Mouse (Mus musculus): ENCODE data around the gene Smurf1. TPM values are rescaled to one million over a fixed set of nuclear protein-coding genes. Genes with fewer than 3 reads are reported as not detected.

The Smurf1 gene
- polyA plus RNA-seq, 1 experiment from 2014 or later = 18.1 TPM

DNA sequence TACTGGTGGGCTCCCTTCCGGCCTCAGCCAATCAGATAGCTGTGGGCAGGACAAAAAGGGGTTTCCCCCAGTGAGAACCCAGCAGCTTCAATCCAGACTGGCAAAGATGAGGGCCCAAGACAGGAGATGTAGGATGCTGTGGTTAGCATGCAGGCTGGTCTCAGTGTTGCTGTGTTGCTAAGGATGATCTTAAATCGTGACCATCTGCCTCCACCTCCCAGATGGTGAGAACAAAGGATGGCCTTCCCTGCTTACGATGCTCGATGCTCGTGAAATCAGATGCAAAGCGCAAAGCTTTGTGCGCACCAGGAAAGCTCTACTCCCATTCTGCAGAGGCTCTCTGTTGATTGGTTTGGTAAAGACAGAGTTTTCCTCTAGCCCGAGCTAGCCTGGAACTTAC lies 104.7 kb downstream of the Smurf1 start:
- DNase-seq (ENCODE audit: low spot score) (no peak), ATAC-seq (ENCODE audit: low FRiP score) (no peak)
- Histone ChIP-seq H3K4me2 (replicated peaks; ENCODE audit: low read depth, low read length) (no peak overlapping the region), H3K27me3 (ENCODE audit: control insufficient read depth, insufficient read depth, low read length) (no peaks in the 10 kb centered on the region), H3K36me3 (ENCODE audit: control insufficient read depth, insufficient read depth, low read length) (peaks cover 24% of the 10 kb centered on the region), H3K9me3 (ENCODE audit: control insufficient read depth, low read length) (no peaks in the 10 kb centered on the region), H3K27ac (ENCODE audit: low read depth, low read length) (no peak overlapping the region), H3K9ac (ENCODE audit: low read depth, low read length) (no peak overlapping the region), H3K4me3 (ENCODE audit: low read depth, low read length) (no peak overlapping the region), H3K4me1 (replicated peaks; ENCODE audit: control insufficient read depth, insufficient read depth, low read length) (no peaks in the 10 kb centered on the region)
- 92% methylated on average over 8 of the region's 8 CpGs for WGBS

DNA sequence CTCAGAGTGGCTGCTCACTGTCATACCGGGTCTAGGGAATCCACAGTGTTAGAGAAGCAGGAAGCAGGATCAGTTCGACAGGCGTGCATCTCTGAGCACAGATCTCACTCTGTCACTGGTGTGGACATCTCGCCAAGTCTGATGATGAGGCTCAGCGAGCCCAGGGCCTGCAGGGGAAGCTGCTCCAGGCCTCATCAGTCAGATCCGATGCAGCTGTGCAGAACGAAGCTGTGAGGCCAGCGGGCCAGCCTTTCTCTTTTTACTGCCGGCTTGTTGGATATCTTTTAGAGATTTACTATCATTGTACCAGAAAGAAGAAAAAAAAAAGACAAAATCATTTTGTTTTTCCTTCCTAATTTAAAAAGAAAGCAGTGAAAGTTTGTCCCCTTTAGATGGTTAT lies 106.4 kb downstream of the Smurf1 start:
- Histone ChIP-seq H3K36me3 (ENCODE audit: control insufficient read depth, insufficient read depth, low read length) (peaks cover 24% of the 10 kb centered on the region), H3K27me3 (ENCODE audit: control insufficient read depth, insufficient read depth, low read length) (no peaks in the 10 kb centered on the region), H3K9me3 (ENCODE audit: control insufficient read depth, low read length) (no peaks in the 10 kb centered on the region)

DNA sequence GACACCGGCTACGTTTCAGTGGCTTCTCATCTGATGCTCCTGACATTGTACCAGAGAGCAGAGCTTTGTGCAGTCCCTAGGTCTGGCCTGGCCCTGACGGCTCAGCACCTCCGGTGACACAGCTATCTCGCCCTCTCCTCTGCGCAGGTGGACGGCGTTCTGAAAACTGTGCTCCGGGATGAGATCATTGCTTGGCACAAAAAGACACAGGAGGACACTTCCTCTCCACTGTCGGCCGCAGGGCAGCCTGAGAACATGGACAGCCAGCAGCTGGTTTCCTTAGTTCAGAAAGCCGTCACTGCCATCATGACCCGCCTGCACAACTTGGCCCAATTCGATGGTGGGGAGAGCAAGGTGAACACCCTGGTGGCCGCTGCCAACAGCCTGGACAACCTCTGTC lies 107.1 kb downstream of the Smurf1 start:
- Histone ChIP-seq H3K4me2 (replicated peaks; ENCODE audit: low read depth, low read length) (no peak overlapping the region), H3K36me3 (ENCODE audit: control insufficient read depth, insufficient read depth, low read length) (peaks cover 30% of the 10 kb centered on the region), H3K27ac (ENCODE audit: low read depth, low read length) (no peak overlapping the region), H3K4me3 (ENCODE audit: low read depth, low read length) (no peak overlapping the region), H3K9ac (ENCODE audit: low read depth, low read length) (no peak overlapping the region), H3K27me3 (ENCODE audit: control insufficient read depth, insufficient read depth, low read length) (no peaks in the 10 kb centered on the region), H3K4me1 (replicated peaks; ENCODE audit: control insufficient read depth, insufficient read depth, low read length) (no peaks in the 10 kb centered on the region), H3K9me3 (ENCODE audit: control insufficient read depth, low read length) (no peaks in the 10 kb centered on the region)
- 95% methylated on average over 15 of the region's 15 CpGs for WGBS
- ATAC-seq (ENCODE audit: low FRiP score) = no peak
- DNase-seq (ENCODE audit: low spot score) = no peak

More for the DNA sequence above, 106.4 kb downstream of the Smurf1 start:
- no peak overlapping the region for H3K4me2 ChIP-seq (replicated peaks; ENCODE audit: low read depth, low read length)
- H3K4me3 ChIP-seq (ENCODE audit: low read depth, low read length) = no peak overlapping the region
- H3K27ac ChIP-seq (ENCODE audit: low read depth, low read length) = no peak overlapping the region
- ATAC-seq (ENCODE audit: low FRiP score) (no peak), DNase-seq (ENCODE audit: low spot score) (no peak)
- H3K9ac ChIP-seq (ENCODE audit: low read depth, low read length) = no peak overlapping the region
- H3K4me1 ChIP-seq (replicated peaks; ENCODE audit: control insufficient read depth, insufficient read depth, low read length) = no peaks in the 10 kb centered on the region
- 97% methylated on average over 9 of the region's 9 CpGs for WGBS

DNA sequence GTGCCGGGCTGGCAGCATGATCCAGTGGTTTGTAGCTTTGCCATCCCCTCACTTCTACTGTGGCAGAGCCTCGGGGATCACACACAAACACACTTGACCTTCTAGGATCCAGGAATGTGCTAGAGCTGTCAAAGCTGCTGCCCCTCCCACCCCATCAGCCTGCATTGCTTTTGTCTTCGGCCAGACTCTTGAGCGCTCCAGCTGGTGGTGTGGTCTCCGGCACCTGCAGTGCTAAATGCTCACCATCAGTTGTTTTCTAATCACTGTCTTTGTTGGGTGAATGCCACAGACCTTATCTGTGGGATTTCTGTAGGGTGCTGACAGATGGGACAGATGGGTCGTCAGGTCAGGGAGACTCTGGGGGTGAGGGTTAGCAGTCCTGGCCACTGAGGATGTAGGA lies 109.7 kb downstream of the Smurf1 start:
- ATAC-seq (ENCODE audit: low FRiP score) = no peak
- peaks cover 40% of the 10 kb centered on the region for H3K36me3 ChIP-seq (ENCODE audit: control insufficient read depth, insufficient read depth, low read length)
- no peak for DNase-seq (ENCODE audit: low spot score)
- H3K4me1 ChIP-seq (replicated peaks; ENCODE audit: control insufficient read depth, insufficient read depth, low read length) = no peaks in the 10 kb centered on the region
- H3K4me3 ChIP-seq (ENCODE audit: low read depth, low read length) = no peak overlapping the region
- H3K4me2 ChIP-seq (replicated peaks; ENCODE audit: low read depth, low read length) = no peak overlapping the region
- H3K9me3 ChIP-seq (ENCODE audit: control insufficient read depth, low read length) = no peaks in the 10 kb centered on the region
- H3K9ac ChIP-seq (ENCODE audit: low read depth, low read length) = no peak overlapping the region
- WGBS = 74% methylated on average over 6 of the region's 6 CpGs
- H3K27ac ChIP-seq (ENCODE audit: low read depth, low read length) = no peak overlapping the region
- H3K27me3 ChIP-seq (ENCODE audit: control insufficient read depth, insufficient read depth, low read length) = no peaks in the 10 kb centered on the region

DNA sequence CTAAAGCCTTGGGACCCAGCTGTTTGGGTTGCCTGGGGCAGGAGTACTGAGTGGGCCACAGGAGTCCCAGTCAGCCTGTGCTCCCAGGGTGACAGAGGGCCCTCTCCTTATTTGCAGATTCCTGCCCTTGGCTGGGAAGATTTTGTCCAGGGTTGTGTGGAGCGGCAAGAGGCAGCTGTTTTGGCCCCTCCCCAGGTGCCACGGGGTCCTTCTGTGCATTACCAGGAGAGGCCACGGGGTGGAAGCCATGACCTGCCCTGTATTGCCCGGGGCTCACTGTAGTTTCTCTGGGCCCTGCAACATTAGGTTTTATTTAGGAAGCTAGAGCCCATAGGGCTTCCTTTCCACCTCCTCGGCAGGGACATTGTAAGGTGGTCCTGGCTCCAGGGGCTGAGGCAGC lies 111.7 kb downstream of the Smurf1 start:
- Histone ChIP-seq H3K27ac (ENCODE audit: low read depth, low read length) (no peak overlapping the region), H3K36me3 (ENCODE audit: control insufficient read depth, insufficient read depth, low read length) (peaks cover 28% of the 10 kb centered on the region), H3K9ac (ENCODE audit: low read depth, low read length) (no peak overlapping the region), H3K4me3 (ENCODE audit: low read depth, low read length) (no peak overlapping the region), H3K27me3 (ENCODE audit: control insufficient read depth, insufficient read depth, low read length) (no peaks in the 10 kb centered on the region), H3K4me2 (replicated peaks; ENCODE audit: low read depth, low read length) (no peak overlapping the region), H3K9me3 (ENCODE audit: control insufficient read depth, low read length) (no peaks in the 10 kb centered on the region), H3K4me1 (replicated peaks; ENCODE audit: control insufficient read depth, insufficient read depth, low read length) (no peaks in the 10 kb centered on the region)
- DNase-seq (ENCODE audit: low spot score) = no peak
- 89% methylated on average over 5 of the region's 5 CpGs for WGBS
- ATAC-seq (ENCODE audit: low FRiP score) = no peak

DNA sequence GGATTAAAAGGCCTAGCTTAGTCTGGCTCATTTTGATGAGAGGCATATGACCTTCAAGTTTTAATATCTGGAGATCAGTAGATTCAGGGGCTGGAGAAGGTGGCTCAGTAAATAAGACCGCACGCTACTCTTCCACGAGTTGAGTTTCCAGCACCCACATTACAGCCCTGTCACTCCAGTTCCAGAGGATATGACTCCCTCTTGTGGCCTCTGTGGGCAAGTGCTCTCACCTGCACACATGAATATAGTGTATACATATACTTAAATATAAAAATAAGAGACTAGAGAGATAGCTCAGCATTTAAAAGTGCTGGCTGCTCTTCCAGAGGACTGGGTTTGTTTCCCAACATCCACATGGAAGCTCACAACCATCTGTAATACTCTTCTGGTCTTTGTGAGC lies 113.8 kb downstream of the Smurf1 start:
- peaks cover 27% of the 10 kb centered on the region for H3K36me3 ChIP-seq (ENCODE audit: control insufficient read depth, insufficient read depth, low read length)
- DNase-seq (ENCODE audit: low spot score) (no peak), ATAC-seq (ENCODE audit: low FRiP score) (no peak)
- H3K4me1 ChIP-seq (replicated peaks; ENCODE audit: control insufficient read depth, insufficient read depth, low read length) = no peaks in the 10 kb centered on the region
- H3K27ac ChIP-seq (ENCODE audit: low read depth, low read length) = no peak overlapping the region
- no peak overlapping the region for H3K4me3 ChIP-seq (ENCODE audit: low read depth, low read length)
- 96% methylated on average over 3 of the region's 3 CpGs for WGBS
- no peak overlapping the region for H3K4me2 ChIP-seq (replicated peaks; ENCODE audit: low read depth, low read length)
- no peaks in the 10 kb centered on the region for H3K9me3 ChIP-seq (ENCODE audit: control insufficient read depth, low read length)
- no peaks in the 10 kb centered on the region for H3K27me3 ChIP-seq (ENCODE audit: control insufficient read depth, insufficient read depth, low read length)
- no peak overlapping the region for H3K9ac ChIP-seq (ENCODE audit: low read depth, low read length)

DNA sequence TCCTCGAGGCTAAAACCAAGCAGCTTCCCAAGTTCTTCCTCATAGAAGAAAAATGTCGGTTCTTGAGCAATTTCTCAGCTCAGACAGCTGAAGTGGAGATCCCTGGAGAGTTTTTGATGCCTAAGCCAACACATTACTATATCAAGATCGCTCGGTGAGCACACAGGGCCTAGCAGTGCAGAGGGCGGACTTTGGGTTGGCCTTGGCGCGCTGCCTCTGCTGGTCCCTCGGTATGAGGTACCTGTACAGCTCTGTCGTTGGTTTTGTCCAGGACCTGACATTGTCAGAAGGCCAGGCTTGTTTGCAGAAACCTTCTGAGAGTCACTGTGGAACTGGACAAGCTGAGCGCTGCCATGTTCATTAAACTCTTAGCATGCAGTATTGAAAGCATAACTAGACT lies 115.7 kb downstream of the Smurf1 start:
- H3K9ac ChIP-seq (ENCODE audit: low read depth, low read length) = no peak overlapping the region
- DNase-seq (ENCODE audit: low spot score) (no peak), ATAC-seq (ENCODE audit: low FRiP score) (no peak)
- H3K27me3 ChIP-seq (ENCODE audit: control insufficient read depth, insufficient read depth, low read length) = no peaks in the 10 kb centered on the region
- no peaks in the 10 kb centered on the region for H3K4me1 ChIP-seq (replicated peaks; ENCODE audit: control insufficient read depth, insufficient read depth, low read length)
- peaks cover 40% of the 10 kb centered on the region for H3K36me3 ChIP-seq (ENCODE audit: control insufficient read depth, insufficient read depth, low read length)
- no peak overlapping the region for H3K4me3 ChIP-seq (ENCODE audit: low read depth, low read length)
- H3K9me3 ChIP-seq (ENCODE audit: control insufficient read depth, low read length) = no peaks in the 10 kb centered on the region
- WGBS = 94% methylated on average over 10 of the region's 10 CpGs
- H3K27ac ChIP-seq (ENCODE audit: low read depth, low read length) = no peak overlapping the region
- no peak overlapping the region for H3K4me2 ChIP-seq (replicated peaks; ENCODE audit: low read depth, low read length)

DNA sequence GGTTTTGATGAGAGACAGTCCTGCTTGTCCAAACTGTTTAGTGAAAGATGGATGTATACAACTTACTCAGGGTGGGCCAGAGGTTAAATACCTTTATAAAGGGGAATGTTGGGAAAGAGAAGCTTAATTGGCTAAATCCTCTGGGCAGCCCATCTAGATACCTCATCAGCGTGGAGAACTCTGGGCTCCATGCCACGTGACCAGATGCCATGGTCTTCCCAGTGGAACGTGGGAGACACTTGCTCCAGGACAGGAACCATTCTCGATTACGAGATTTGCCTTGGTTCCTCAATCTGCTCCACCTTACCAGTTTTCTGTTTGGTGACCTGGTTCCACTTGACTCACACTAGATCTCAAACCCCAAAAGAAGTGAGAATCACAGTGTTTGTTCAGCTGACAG lies 116.9 kb downstream of the Smurf1 start:
- Histone ChIP-seq H3K27ac (ENCODE audit: low read depth, low read length) (no peak overlapping the region), H3K36me3 (ENCODE audit: control insufficient read depth, insufficient read depth, low read length) (peaks cover 39% of the 10 kb centered on the region), H3K9me3 (ENCODE audit: control insufficient read depth, low read length) (no peaks in the 10 kb centered on the region), H3K27me3 (ENCODE audit: control insufficient read depth, insufficient read depth, low read length) (no peaks in the 10 kb centered on the region), H3K4me1 (replicated peaks; ENCODE audit: control insufficient read depth, insufficient read depth, low read length) (no peaks in the 10 kb centered on the region), H3K9ac (ENCODE audit: low read depth, low read length) (no peak overlapping the region), H3K4me3 (ENCODE audit: low read depth, low read length) (no peak overlapping the region), H3K4me2 (replicated peaks; ENCODE audit: low read depth, low read length) (no peak overlapping the region)
- no peak for ATAC-seq (ENCODE audit: low FRiP score)
- 93% methylated on average over 5 of the region's 5 CpGs for WGBS
- DNase-seq (ENCODE audit: low spot score) = no peak

DNA sequence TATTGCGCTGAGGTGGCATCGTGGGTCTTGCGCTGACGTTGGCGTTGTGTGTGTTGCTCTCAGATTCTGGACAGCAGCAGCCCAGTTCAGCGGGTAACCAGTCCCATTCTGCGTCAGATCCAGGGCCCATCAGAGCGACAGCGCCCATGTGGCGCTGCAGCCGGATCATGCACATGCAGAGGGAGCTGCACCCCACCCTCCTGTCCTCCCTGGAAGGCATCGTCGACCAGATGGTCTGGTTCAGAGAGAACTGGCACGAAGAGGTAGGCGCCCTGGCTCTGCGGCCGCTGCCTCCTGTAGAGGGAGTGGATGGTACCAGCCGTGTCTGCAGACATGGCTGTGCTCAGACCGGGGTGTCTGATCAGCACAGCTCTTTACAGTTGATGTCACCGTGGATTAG lies 120.3 kb downstream of the Smurf1 start:
- Histone ChIP-seq H3K36me3 (ENCODE audit: control insufficient read depth, insufficient read depth, low read length) (peaks cover 27% of the 10 kb centered on the region; the same call in 1 of the 2 replicates), H3K4me1 (replicated peaks; ENCODE audit: control insufficient read depth, insufficient read depth, low read length) (no peaks in the 10 kb centered on the region), H3K27ac (ENCODE audit: low read depth, low read length) (no peak overlapping the region), H3K4me2 (replicated peaks; ENCODE audit: low read depth, low read length) (no peak overlapping the region), H3K4me3 (ENCODE audit: low read depth, low read length) (no peak overlapping the region), H3K9ac (ENCODE audit: low read depth, low read length) (no peak overlapping the region), H3K27me3 (ENCODE audit: control insufficient read depth, insufficient read depth, low read length) (no peaks in the 10 kb centered on the region), H3K9me3 (ENCODE audit: control insufficient read depth, low read length) (no peaks in the 10 kb centered on the region)
- no peak for DNase-seq (ENCODE audit: low spot score)
- 97% methylated on average over 20 of the region's 20 CpGs for WGBS
- no peak for ATAC-seq (ENCODE audit: low FRiP score)

All from hindbrain, embryonic 11.5 days (tissue).